Mouse (Mus musculus) erythroblast, embryonic 14.5 days (primary cell): Measurements from ENCODE around the gene Gnl1.
"Not testable (repeated sequence)": the region's sequence is repeated elsewhere in the genome, so short reads cannot be mapped to it uniquely, and the experiment has no call there.

Experiments used
- GATA1 ChIP-seq: IDR thresholded peaks from 2 replicates; pipeline ENCODE4 v1.6.1; 2012; ENCODE audit warnings: low read length, inconsistent platforms, mixed read lengths
- TAL1 ChIP-seq: IDR thresholded peaks from 3 replicates; pipeline ENCODE4 v1.6.1; 2012; ENCODE audit warnings: low read length, inconsistent platforms, mixed read lengths

DNA sequence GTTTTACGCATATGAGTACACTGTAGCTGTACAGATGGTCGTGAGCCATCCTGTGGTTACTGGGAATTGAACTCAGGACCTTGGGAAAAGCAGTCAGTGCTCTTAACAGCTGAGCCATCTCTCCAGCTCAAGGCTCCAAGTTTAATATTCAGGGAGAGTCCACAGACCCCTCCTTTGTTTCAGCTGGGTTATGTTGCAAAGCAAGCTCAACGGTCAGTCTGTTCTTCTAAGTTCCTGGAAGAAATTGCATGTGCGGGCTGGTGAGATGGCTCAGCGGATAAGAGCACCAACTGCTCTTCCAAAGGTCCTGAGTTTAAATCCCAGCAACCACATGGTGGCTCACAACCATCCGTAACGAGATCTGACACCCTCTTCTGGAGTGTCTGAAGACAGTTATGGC lies 24.8 kb downstream of the Gnl1 start:
- TF ChIP-seq TAL1, GATA1: not testable (repeated sequence)
